Mouse (Mus musculus) testis, adult 2 months (tissue): Measurements from ENCODE around the gene Cd84.

Source experiments
- CTCF ChIP-seq: fragments of 200-500 bp; IDR thresholded peaks from 2 replicates; pipeline ENCODE4 v1.5.1; 2012; ENCODE audit warnings: low read depth, mild to moderate bottlenecking, inconsistent platforms, low read length, moderate library complexity; ENCODE audit not compliant: control insufficient read depth, insufficient read depth, insufficient replicate concordance
- POLR2A ChIP-seq: fragments of 200-500 bp; IDR thresholded peaks from 2 replicates; pipeline ENCODE4 v1.6.1; 2012; ENCODE audit warnings: low read depth, mild to moderate bottlenecking, inconsistent platforms, low read length, moderate library complexity; ENCODE audit not compliant: control insufficient read depth

DNA sequence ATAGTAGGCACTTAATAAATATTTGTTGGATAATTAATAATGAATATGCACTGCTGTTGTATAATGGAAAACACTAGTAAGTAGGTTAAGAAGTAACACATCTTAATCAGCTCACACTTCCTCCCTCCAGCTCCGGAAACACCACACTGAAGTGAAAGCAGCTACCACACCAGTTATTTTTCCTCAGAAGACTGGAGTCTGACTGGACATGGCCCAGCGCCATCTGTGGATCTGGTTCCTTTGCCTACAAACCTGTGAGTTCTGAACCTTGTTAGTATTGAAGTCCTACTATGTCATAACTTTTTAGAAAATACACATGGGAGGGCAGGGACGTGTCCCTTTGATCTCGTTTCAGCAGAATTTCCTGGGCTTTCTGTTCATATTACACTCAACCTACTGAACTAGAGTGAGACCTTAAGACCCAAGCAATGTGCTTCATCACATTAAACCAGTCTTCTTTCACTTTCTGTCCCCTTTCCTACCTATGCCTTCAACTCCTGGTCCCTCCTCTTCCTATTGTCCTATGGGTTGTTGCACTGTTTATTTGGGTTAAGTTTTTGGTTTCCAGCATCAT is 1.0 kb downstream of the Cd84 start:
- TF ChIP-seq CTCF (no peak), POLR2A (no peak)
